ENCODE assay signal across 14 mouse cellular contexts in genomic region chr3:145853713-145854112, GRCm38 (mm10).
"Had no signal": no experiment of that assay in that cellular context is flagged by ENCODE, and none has a peak within 500 bp of the region (broad histone marks: within the 10 kb centered on the region; RNA-seq: fewer than 3 reads in every experiment).

No protein-coding gene starts in this region.

- H3K27ac ChIP-seq: kidney, embryonic 15.5 days; limb, embryonic 13.5 days; liver, embryonic 15.5 days had no signal

- DNase-seq: kidney, adult 2 months; kidney, postnatal 14 days; left cerebral cortex, postnatal 4 days; lung, adult 2 months; lung, postnatal 36 days; right cerebral cortex, adult 18-20 months; right cerebral cortex, postnatal 25 days; thymus, postnatal 36 days had no signal

- H3K4me2 ChIP-seq: kidney, embryonic 15.5 days; limb, embryonic 13.5 days; liver, embryonic 11.5 days; liver, embryonic 15.5 days had no signal

- H3K4me1 ChIP-seq: kidney, embryonic 15.5 days; limb, embryonic 13.5 days; liver, embryonic 15.5 days had no signal

- H3K4me3 ChIP-seq: kidney, embryonic 15.5 days; limb, embryonic 13.5 days; liver, embryonic 15.5 days had no signal

- ATAC-seq: intestine, embryonic 16.5 days; lung, postnatal 0 days had no signal

- H3K9ac ChIP-seq: kidney, embryonic 15.5 days; limb, embryonic 13.5 days; liver, embryonic 15.5 days had no signal

- H3K9me3 ChIP-seq: limb, embryonic 13.5 days; liver, embryonic 15.5 days had no signal

- H3K27me3 ChIP-seq: kidney, embryonic 15.5 days; limb, embryonic 13.5 days; liver, embryonic 15.5 days had no signal

- H3K36me3 ChIP-seq: liver, embryonic 15.5 days had no signal
